Mouse (Mus musculus) kidney, postnatal 0 days (tissue): Measurements from ENCODE around the gene Parn. TPM values are rescaled to one million over a fixed set of nuclear protein-coding genes. Genes with fewer than 3 reads are reported as not detected.
A peak's percentile ranks its signal among the peaks of the same experiment; 100 is the strongest.
"Not testable (repeated sequence)": the region's sequence is repeated elsewhere in the genome, so short reads cannot be mapped to it uniquely, and the experiment has no call there.

Experiments used
- ATAC-seq: fragments of 200-750 bp; cut with Nextera tagmentation; replicated peaks from 2 replicates; pipeline ENCODE4 v1.8.0; 2017; ENCODE audit warnings: low read depth, moderate number of reproducible peaks, moderate TSS enrichment, moderate library complexity; ENCODE audit not compliant: low FRiP score
- DNase-seq: peaks from one replicate; pipeline ENCODE4 v3.0.0-alpha.2; 2016; ENCODE audit warnings: low spot score
- H3K27ac ChIP-seq: fragments of 300-500 bp; sonication (generic); 2 replicates; pipeline ENCODE4 v1.5.1; 2014; ENCODE audit warnings: mild to moderate bottlenecking
- H3K27me3 ChIP-seq: fragments of 300-500 bp; sonication (generic); 2 replicates; pipeline ENCODE4 v1.6.1; 2014; ENCODE audit warnings: low read length, mixed read lengths; ENCODE audit not compliant: insufficient read depth
- H3K36me3 ChIP-seq: fragments of 300-500 bp; sonication (generic); 2 replicates; pipeline ENCODE4 v1.6.1; 2014; ENCODE audit warnings: low read length, mixed read lengths; ENCODE audit not compliant: insufficient read depth
- H3K4me1 ChIP-seq: fragments of 300-500 bp; sonication (generic); replicated peaks from 2 replicates; pipeline ENCODE4 v1.6.1; 2014; ENCODE audit warnings: antibody characterized with exemption, low read length, mixed read lengths; ENCODE audit not compliant: insufficient read depth
- H3K4me2 ChIP-seq: fragments of 300-500 bp; sonication (generic); 2 replicates; pipeline ENCODE4 v1.6.1; 2014; ENCODE audit warnings: mild to moderate bottlenecking, low read length, moderate library complexity, mixed read lengths
- H3K4me3 ChIP-seq: fragments of 300-500 bp; sonication (generic); replicated peaks from 2 replicates; pipeline ENCODE4 v1.5.1; 2014; ENCODE audit warnings: low read depth, low read length
- H3K9ac ChIP-seq: fragments of 300-500 bp; sonication (generic); 2 replicates; pipeline ENCODE4 v1.6.1; 2014; ENCODE audit warnings: low read depth, low read length
- H3K9me3 ChIP-seq: fragments of 300-500 bp; sonication (generic); replicated peaks from 2 replicates; pipeline ENCODE4 v1.6.1; 2016; ENCODE audit warnings: low read length, inconsistent platforms, mixed read lengths
- CTCF ChIP-seq: IDR thresholded peaks from 2 replicates; pipeline ENCODE4 v1.5.1; 2016; ENCODE audit warnings: antibody characterized with exemption, low read depth, mild to moderate bottlenecking, moderate library complexity
- WGBS: fragments of 180-500 bp; shearing (Covaris S2); extraction: QIAGEN DNeasy Blood & Tissue Kit; methylation state at CpG from one replicate; pipeline ENCODE4 v1.1.7; 2014; 5-methylcytosine and 5-hydroxymethylcytosine counted together
- polyA plus RNA-seq: library from polyadenylated mRNA; unstranded; fragments of >200 nt; fragmentation: Nextera tagmentation; extraction: Ambion mirVana; gene quantifications from 2 replicates; pipeline ENCODE4 v1.2.1, GENCODE M21; 2015

Parn gene
- polyA plus RNA-seq, 1 experiment from 2014 or later = 39.9 TPM

DNA sequence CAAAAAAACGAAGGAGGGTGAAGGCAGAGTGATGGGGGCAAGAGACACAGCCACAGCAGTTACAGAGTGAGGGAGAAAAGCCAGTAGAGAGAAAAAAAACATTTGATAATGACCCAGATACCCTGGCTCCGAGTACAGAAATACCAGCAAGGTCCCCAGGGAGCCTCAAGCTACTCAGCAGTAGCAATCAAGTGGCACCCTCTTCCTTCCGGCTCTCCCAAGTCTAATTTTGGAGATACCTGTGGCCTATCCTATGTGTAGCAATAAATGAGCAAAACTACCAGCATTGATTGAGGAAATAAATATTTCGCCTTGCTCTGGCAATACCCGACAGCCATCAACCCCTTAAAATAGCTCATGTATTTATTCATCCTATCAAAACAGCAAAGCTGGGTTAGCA is 28.5 kb downstream of the Parn start:
- DNase-seq (no peak), ATAC-seq (no peak)
- no peaks in the 10 kb centered on the region for H3K27me3 ChIP-seq
- no peak overlapping the region for H3K9ac ChIP-seq
- peaks cover 16% of the 10 kb centered on the region; the same call in 1 of the 2 replicates for H3K36me3 ChIP-seq
- no peak for TF ChIP-seq CTCF
- WGBS = 82% methylated on average over 5 of the region's 5 CpGs
- no peaks in the 10 kb centered on the region for H3K9me3 ChIP-seq
- no peaks in the 10 kb centered on the region for H3K4me1 ChIP-seq
- no peak overlapping the region for H3K27ac ChIP-seq
- H3K4me2 ChIP-seq = no peak overlapping the region
- no peak overlapping the region for H3K4me3 ChIP-seq

DNA sequence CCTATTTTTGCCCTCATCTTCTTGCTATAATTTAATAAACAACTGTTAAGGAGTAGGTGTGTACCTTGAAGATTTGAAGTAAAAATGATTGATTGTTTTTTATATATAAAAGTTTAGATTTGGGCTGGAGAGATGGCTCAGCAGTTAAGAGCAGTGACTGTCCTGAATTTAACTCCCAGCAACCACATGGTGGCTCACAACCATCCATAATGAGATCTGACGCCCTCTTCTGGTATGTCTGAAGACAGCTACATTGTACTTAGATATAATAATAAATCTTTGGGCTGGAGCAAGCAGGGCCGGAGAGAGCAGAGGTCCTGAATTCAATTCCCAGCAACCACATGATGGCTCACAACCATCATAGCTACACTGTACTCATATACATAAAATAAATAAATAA is 29.8 kb downstream of the Parn start:
- not testable (repeated sequence) for H3K27me3 ChIP-seq, ATAC-seq, DNase-seq, H3K27ac ChIP-seq, H3K4me3 ChIP-seq, H3K4me1 ChIP-seq, H3K4me2 ChIP-seq, H3K9me3 ChIP-seq, H3K9ac ChIP-seq
- WGBS = 53% methylated on average over 2 of the region's 2 CpGs
- peaks cover 18% of the 10 kb centered on the region; the same call in 1 of the 2 replicates for H3K36me3 ChIP-seq
- peak; percentile 54 for TF ChIP-seq CTCF

DNA sequence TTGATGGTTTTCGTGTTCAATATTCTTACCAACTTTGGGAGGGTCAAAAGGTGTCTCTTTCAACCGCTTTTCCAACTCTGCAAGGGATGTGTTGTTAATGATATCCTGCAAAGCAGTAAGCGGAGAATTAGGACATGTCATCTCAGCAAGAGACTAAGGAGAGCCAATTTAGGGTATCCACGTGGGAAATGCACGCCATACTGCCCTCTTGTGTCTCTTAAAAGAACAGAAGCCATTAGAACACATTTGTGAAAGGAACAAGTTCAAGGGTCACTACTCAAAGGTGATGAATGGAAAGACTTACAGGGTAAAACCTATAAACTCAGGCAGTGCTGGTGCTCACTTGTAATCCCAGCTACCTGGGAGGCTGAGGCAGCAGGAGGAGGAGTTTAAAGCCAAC is 39.6 kb downstream of the Parn start:
- Histone ChIP-seq H3K27me3 (no peaks in the 10 kb centered on the region), H3K4me3 (no peak overlapping the region), H3K36me3 (peaks cover 45% of the 10 kb centered on the region), H3K9ac (no peak overlapping the region), H3K4me2 (no peak overlapping the region), H3K9me3 (no peaks in the 10 kb centered on the region), H3K4me1 (no peaks in the 10 kb centered on the region), H3K27ac (no peak overlapping the region)
- 58% methylated on average over 5 of the region's 5 CpGs for WGBS
- TF ChIP-seq CTCF = peak; percentile 71
- DNase-seq (peak; percentile 71), ATAC-seq (no peak)

DNA sequence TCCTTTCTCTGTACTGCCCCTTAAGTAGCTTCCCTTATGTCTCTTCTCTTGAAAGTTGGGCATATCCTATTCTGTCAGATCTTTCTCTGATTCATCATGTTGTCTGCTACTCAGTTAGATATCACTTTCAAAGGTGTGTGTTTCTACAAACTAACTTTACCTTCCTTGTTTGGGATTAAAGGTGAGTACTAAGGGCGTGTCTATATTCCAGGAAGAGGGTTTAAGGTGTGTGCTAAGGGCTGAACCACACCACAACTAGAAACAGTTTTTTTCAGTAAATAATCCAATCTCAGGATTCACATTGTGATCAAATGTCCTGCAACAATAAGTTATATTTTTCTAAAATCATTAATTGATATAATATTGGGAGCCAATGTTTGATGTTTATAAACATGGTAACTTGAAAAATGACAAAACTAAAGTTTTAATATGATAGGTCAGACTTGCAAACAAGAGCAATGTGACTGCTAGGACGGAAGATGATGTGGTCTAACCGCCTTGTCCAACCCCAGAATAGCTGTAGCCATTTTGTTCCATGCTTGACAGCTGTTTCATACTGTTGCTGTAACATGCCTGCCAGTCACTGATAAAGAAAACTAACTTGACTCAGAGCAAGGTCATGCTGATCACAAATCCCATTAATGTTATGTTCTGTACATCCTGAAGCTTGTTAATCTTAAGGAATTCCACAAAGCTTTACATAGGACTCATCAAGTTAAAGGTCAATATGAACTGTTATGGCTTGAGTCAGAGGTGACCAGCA is 46.0 kb downstream of the Parn start:
- peaks cover 35% of the 10 kb centered on the region for H3K36me3 ChIP-seq
- DNase-seq (no peak), ATAC-seq (no peak)
- WGBS = 93% methylated on average over 3 of the region's 3 CpGs
- H3K9ac ChIP-seq = no peak overlapping the region
- H3K9me3 ChIP-seq = no peaks in the 10 kb centered on the region
- TF ChIP-seq CTCF = no peak
- H3K27ac ChIP-seq = no peak overlapping the region
- no peaks in the 10 kb centered on the region for H3K4me1 ChIP-seq
- H3K4me3 ChIP-seq = no peak overlapping the region
- no peak overlapping the region for H3K4me2 ChIP-seq
- H3K27me3 ChIP-seq = no peaks in the 10 kb centered on the region

DNA sequence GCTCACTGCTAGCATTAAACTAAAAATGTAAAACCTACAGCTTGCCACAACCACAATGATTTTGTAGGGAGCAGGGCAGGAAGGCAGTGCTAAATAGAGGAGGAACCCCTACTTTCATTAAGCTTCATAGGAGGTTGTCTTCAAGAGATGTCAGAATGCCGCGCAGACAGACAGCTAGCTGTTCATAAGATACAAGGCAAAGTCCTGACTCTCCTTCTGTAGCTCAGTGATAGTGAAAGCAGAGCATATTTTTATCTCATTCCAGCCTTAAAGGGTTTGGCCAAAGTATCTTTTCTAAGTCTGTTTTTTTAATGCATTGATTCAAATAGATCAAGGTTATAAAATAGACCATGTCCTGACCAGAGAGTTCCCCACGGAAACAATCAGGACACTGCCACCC is 47.8 kb downstream of the Parn start:
- Histone ChIP-seq H3K4me1 (no peaks in the 10 kb centered on the region), H3K4me2 (no peak overlapping the region), H3K36me3 (peaks cover 28% of the 10 kb centered on the region), H3K9me3 (no peaks in the 10 kb centered on the region), H3K4me3 (no peak overlapping the region), H3K27me3 (no peaks in the 10 kb centered on the region), H3K27ac (no peak overlapping the region), H3K9ac (no peak overlapping the region)
- 97% methylated on average over 3 of the region's 3 CpGs for WGBS
- DNase-seq = no peak
- ATAC-seq = no peak
- TF ChIP-seq CTCF = no peak

DNA sequence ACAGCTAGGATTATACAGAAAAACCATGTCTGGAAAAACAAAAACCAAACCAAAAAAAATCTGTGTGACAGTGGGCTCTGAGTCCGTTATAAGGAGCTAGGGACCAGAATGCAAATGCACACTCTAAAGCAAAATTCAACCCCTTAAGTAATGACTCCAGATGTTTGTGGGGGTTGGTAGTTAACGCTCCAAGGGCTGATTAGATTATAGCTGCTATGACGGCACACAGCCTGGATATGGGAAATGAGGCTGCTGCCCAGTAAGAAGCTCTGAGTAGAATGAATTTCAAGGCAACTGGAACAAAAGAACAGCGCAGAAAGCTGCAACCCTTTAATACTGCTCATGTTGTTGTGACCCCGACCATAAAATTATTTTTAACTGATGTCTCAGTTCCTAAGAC is 52.7 kb downstream of the Parn start:
- Histone ChIP-seq H3K36me3 (peaks cover 8% of the 10 kb centered on the region; the same call in 1 of the 2 replicates), H3K9me3 (no peaks in the 10 kb centered on the region), H3K27me3 (no peaks in the 10 kb centered on the region), H3K9ac (no peak overlapping the region), H3K4me2 (no peak overlapping the region), H3K27ac (no peak overlapping the region), H3K4me1 (no peaks in the 10 kb centered on the region), H3K4me3 (no peak overlapping the region)
- WGBS = 65% methylated on average over 5 of the region's 5 CpGs
- DNase-seq (peak; percentile 61), ATAC-seq (no peak)
- TF ChIP-seq CTCF = no peak

DNA sequence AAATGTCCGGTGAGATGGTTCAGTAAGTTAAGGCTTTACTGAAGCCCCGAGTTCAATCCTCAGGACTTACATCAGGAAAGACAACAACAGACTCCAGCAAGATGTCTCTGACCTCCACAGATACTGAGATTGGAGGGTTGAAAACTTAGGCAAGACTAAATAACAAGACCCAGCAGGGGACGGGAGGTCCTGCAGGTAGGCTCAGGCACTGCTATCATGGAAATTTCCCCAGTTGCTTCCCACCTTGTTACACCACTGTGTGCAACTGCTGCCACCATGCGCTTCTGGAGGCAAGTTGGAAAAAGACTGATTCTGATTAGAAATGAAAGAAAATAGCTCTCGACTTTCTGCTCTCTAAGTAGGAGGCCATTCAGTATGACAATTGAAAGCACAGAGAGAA is 55.4 kb downstream of the Parn start:
- Histone ChIP-seq H3K27me3 (no peaks in the 10 kb centered on the region), H3K4me2 (no peak overlapping the region), H3K4me3 (no peak overlapping the region), H3K9me3 (no peaks in the 10 kb centered on the region), H3K4me1 (no peaks in the 10 kb centered on the region), H3K36me3 (peaks cover 8% of the 10 kb centered on the region; the same call in 1 of the 2 replicates), H3K9ac (no peak overlapping the region), H3K27ac (no peak overlapping the region)
- 90% methylated on average over 5 of the region's 5 CpGs for WGBS
- no peak for TF ChIP-seq CTCF
- ATAC-seq = no peak
- no peak for DNase-seq
